Mouse (Mus musculus) midbrain, embryonic 11.5 days (tissue): ENCODE measurements around the gene Tmem252. TPM values are rescaled to one million over a fixed set of nuclear protein-coding genes. Genes with fewer than 3 reads are reported as not detected.

Source experiments
- ATAC-seq: fragments of 200-750 bp; cut with Nextera tagmentation; 2 replicates; pipeline ENCODE4 v1.8.0; 2017; ENCODE audit warnings: moderate TSS enrichment, moderate library complexity; ENCODE audit not compliant: low FRiP score
- DNase-seq: peaks from one replicate; pipeline ENCODE4 v3.0.0; 2015; ENCODE audit warnings: low spot score; ENCODE audit errors: missing footprints
- H3K27ac ChIP-seq: fragments of 300-500 bp; sonication (generic); 2 replicates; pipeline ENCODE4 v1.5.1; 2014; ENCODE audit warnings: low read depth, low read length
- H3K27me3 ChIP-seq: fragments of 300-500 bp; sonication (generic); 2 replicates; pipeline ENCODE4 v1.6.1; 2014; ENCODE audit warnings: mild to moderate bottlenecking, low read length, moderate library complexity, mixed read lengths; ENCODE audit not compliant: control insufficient read depth, insufficient read depth
- H3K36me3 ChIP-seq: fragments of 300-500 bp; sonication (generic); 2 replicates; pipeline ENCODE4 v1.6.1; 2014; ENCODE audit warnings: mild to moderate bottlenecking, low read length, moderate library complexity, mixed read lengths; ENCODE audit not compliant: control insufficient read depth, insufficient read depth
- H3K4me1 ChIP-seq: fragments of 300-500 bp; sonication (generic); 2 replicates; pipeline ENCODE4 v1.6.1; 2014; ENCODE audit warnings: low read length; ENCODE audit not compliant: control insufficient read depth, insufficient read depth
- H3K4me2 ChIP-seq: fragments of 300-500 bp; sonication (generic); 2 replicates; pipeline ENCODE4 v1.6.1; 2014; ENCODE audit warnings: mild to moderate bottlenecking, moderate library complexity
- H3K4me3 ChIP-seq: fragments of 300-500 bp; sonication (generic); 2 replicates; pipeline ENCODE4 v1.5.1; 2014; ENCODE audit warnings: low read depth, low read length
- H3K9ac ChIP-seq: fragments of 300-500 bp; sonication (generic); 2 replicates; pipeline ENCODE4 v1.6.1; 2014; ENCODE audit warnings: low read length
- H3K9me3 ChIP-seq: fragments of 300-500 bp; sonication (generic); 2 replicates; pipeline ENCODE4 v1.6.1; 2016; ENCODE audit warnings: low read length; ENCODE audit not compliant: control insufficient read depth
- WGBS: fragments of 180-500 bp; shearing (Covaris S2); extraction: QIAGEN DNeasy Blood & Tissue Kit; methylation state at CpG from one replicate; pipeline ENCODE4 v1.1.7; 2014; 5-methylcytosine and 5-hydroxymethylcytosine counted together
- polyA plus RNA-seq: library from polyadenylated mRNA; unstranded; fragments of >200 nt; fragmentation: Nextera tagmentation; extraction: Ambion mirVana; gene quantifications from 2 replicates; pipeline ENCODE4 v1.2.1, GENCODE M21; 2014

Tmem252 gene
- polyA plus RNA-seq, 1 experiment from 2014 or later, result 0.29 TPM

GRCm38 (mm10) chr19:24648016-24648415 lies 25.8 kb upstream of the Tmem252 start:
- no peaks in the 10 kb centered on the region for H3K36me3 ChIP-seq
- DNase-seq (no peak), ATAC-seq (no peak)
- no peak overlapping the region for H3K4me3 ChIP-seq
- no peaks in the 10 kb centered on the region for H3K4me1 ChIP-seq
- no peaks in the 10 kb centered on the region for H3K27me3 ChIP-seq
- no peak overlapping the region for H3K4me2 ChIP-seq
- H3K9ac ChIP-seq, result no peak overlapping the region
- WGBS, result 84% methylated on average over 8 of the region's 8 CpGs
- H3K9me3 ChIP-seq, result no peaks in the 10 kb centered on the region
- no peak overlapping the region for H3K27ac ChIP-seq

GRCm38 (mm10) chr19:24650428-24650827 lies 23.4 kb upstream of the Tmem252 start:
- DNase-seq, result no peak
- ATAC-seq, result no peak
- Histone ChIP-seq H3K9ac (no peak overlapping the region), H3K27me3 (no peaks in the 10 kb centered on the region), H3K4me1 (no peaks in the 10 kb centered on the region), H3K9me3 (no peaks in the 10 kb centered on the region), H3K36me3 (no peaks in the 10 kb centered on the region), H3K4me2 (no peak overlapping the region), H3K27ac (no peak overlapping the region), H3K4me3 (no peak overlapping the region)
- WGBS, result 78% methylated on average over 8 of the region's 8 CpGs

GRCm38 (mm10) chr19:24651595-24651994 lies 22.2 kb upstream of the Tmem252 start:
- no peak for ATAC-seq
- H3K4me2 ChIP-seq, result no peak overlapping the region
- H3K4me1 ChIP-seq, result no peaks in the 10 kb centered on the region
- no peak for DNase-seq
- H3K27me3 ChIP-seq, result no peaks in the 10 kb centered on the region
- no peak overlapping the region for H3K27ac ChIP-seq
- no peaks in the 10 kb centered on the region for H3K36me3 ChIP-seq
- no peak overlapping the region for H3K4me3 ChIP-seq
- no peaks in the 10 kb centered on the region for H3K9me3 ChIP-seq
- no peak overlapping the region for H3K9ac ChIP-seq
- WGBS, result 34% methylated on average over 2 of the region's 2 CpGs

GRCm38 (mm10) chr19:24652342-24653019 lies 21.3 kb upstream of the Tmem252 start:
- no peak for DNase-seq
- Histone ChIP-seq H3K27me3 (no peaks in the 10 kb centered on the region), H3K9ac (no peak overlapping the region), H3K4me2 (no peak overlapping the region), H3K36me3 (no peaks in the 10 kb centered on the region), H3K4me3 (no peak overlapping the region), H3K27ac (no peak overlapping the region), H3K4me1 (no peaks in the 10 kb centered on the region), H3K9me3 (no peaks in the 10 kb centered on the region)
- WGBS, result 41% methylated on average over 6 of the region's 6 CpGs
- ATAC-seq, result no peak

- Histone ChIP-seq H3K4me2 (no peak overlapping the region), H3K4me1 (no peaks in the 10 kb centered on the region), H3K9ac (no peak overlapping the region), H3K9me3 (no peaks in the 10 kb centered on the region), H3K36me3 (no peaks in the 10 kb centered on the region), H3K27ac (no peak overlapping the region), H3K4me3 (no peak overlapping the region), H3K27me3 (no peaks in the 10 kb centered on the region)
- ATAC-seq (no peak), DNase-seq (no peak)
- WGBS, result 81% methylated on average over 9 of the region's 9 CpGs
Measured at GRCm38 (mm10) chr19:24653230-24653799, 20.5 kb upstream of the Tmem252 start.

GRCm38 (mm10) chr19:24656981-24657380 lies 16.8 kb upstream of the Tmem252 start:
- H3K9ac ChIP-seq, result no peak overlapping the region
- DNase-seq (no peak), ATAC-seq (no peak)
- WGBS, result 84% methylated on average over 3 of the region's 3 CpGs
- H3K27me3 ChIP-seq, result no peaks in the 10 kb centered on the region
- no peaks in the 10 kb centered on the region for H3K9me3 ChIP-seq
- H3K4me3 ChIP-seq, result no peak overlapping the region
- no peaks in the 10 kb centered on the region for H3K4me1 ChIP-seq
- no peak overlapping the region for H3K27ac ChIP-seq
- H3K4me2 ChIP-seq, result no peak overlapping the region
- no peaks in the 10 kb centered on the region for H3K36me3 ChIP-seq

- ATAC-seq, result no peak
- no peak overlapping the region for H3K4me2 ChIP-seq
- H3K9ac ChIP-seq, result no peak overlapping the region
- H3K27ac ChIP-seq, result no peak overlapping the region
- no peaks in the 10 kb centered on the region for H3K27me3 ChIP-seq
- no peaks in the 10 kb centered on the region for H3K36me3 ChIP-seq
- H3K4me1 ChIP-seq, result no peaks in the 10 kb centered on the region
- H3K4me3 ChIP-seq, result no peak overlapping the region
- WGBS, result 93% methylated on average over 2 of the region's 2 CpGs
- no peaks in the 10 kb centered on the region for H3K9me3 ChIP-seq
- DNase-seq, result no peak
Measured at GRCm38 (mm10) chr19:24662346-24662745, 11.5 kb upstream of the Tmem252 start.

- Histone ChIP-seq H3K9ac (no peak overlapping the region), H3K4me3 (no peak overlapping the region), H3K27ac (no peak overlapping the region), H3K27me3 (no peaks in the 10 kb centered on the region), H3K9me3 (no peaks in the 10 kb centered on the region), H3K36me3 (no peaks in the 10 kb centered on the region), H3K4me2 (no peak overlapping the region), H3K4me1 (no peaks in the 10 kb centered on the region)
- ATAC-seq (no peak), DNase-seq (no peak)
- WGBS, result 79% methylated on average over 11 of the region's 11 CpGs
Measured at GRCm38 (mm10) chr19:24665771-24666170, 8.0 kb upstream of the Tmem252 start.

- DNase-seq, result no peak
- no peak for ATAC-seq
- WGBS, result 83% methylated on average over 3 of the region's 3 CpGs
Measured at GRCm38 (mm10) chr19:24667527-24667926, 6.3 kb upstream of the Tmem252 start.

More at GRCm38 (mm10) chr19:24667527-24667926, 6.3 kb upstream of the Tmem252 start:
- no peaks in the 10 kb centered on the region for H3K4me1 ChIP-seq
- H3K9ac ChIP-seq, result no peak overlapping the region
- H3K27ac ChIP-seq, result no peak overlapping the region
- no peaks in the 10 kb centered on the region for H3K27me3 ChIP-seq
- no peak overlapping the region for H3K4me3 ChIP-seq
- H3K36me3 ChIP-seq, result no peaks in the 10 kb centered on the region
- no peak overlapping the region for H3K4me2 ChIP-seq
- no peaks in the 10 kb centered on the region for H3K9me3 ChIP-seq
